Mouse (Mus musculus): ENCODE measurements around the gene Fam155a.
"Not testable (repeated sequence)": the region's sequence is repeated elsewhere in the genome, so short reads cannot be mapped to it uniquely, and the experiment has no call there.

- TF ChIP-seq EP300, CTCF (IDR thresholded peaks at IDR 0.05; ENCODE audit: low read depth): not testable (repeated sequence)
Measured at GRCm38 (mm10) chr8:9800346-9800745, 29.4 kb upstream of the Fam155a start.

Measured in heart, postnatal 0 days (tissue).